Mouse (Mus musculus) embryonic fibroblast, embryonic 13.5 days (primary cell): ENCODE results near the gene Fbxo47. TPM values are rescaled to one million over a fixed set of nuclear protein-coding genes. Genes with fewer than 3 reads are reported as not detected.
A peak's percentile ranks its signal among the peaks of the same experiment; 100 is the strongest.

Experiments used
- H3K27ac ChIP-seq: 2 replicates; pipeline ENCODE4 v1.5.1; 2012; ENCODE audit warnings: low read length, control low read depth, inconsistent platforms; ENCODE audit not compliant: insufficient read depth
- H3K4me1 ChIP-seq: 2 replicates; pipeline ENCODE4 v1.6.1; 2011; ENCODE audit warnings: low read length; ENCODE audit not compliant: control insufficient read depth, insufficient read depth
- H3K4me3 ChIP-seq: 2 replicates; pipeline ENCODE4 v1.5.1; 2011; ENCODE audit warnings: mild to moderate bottlenecking, control low read depth, low read length; ENCODE audit not compliant: insufficient read depth
- CTCF ChIP-seq: IDR thresholded peaks from 2 replicates; pipeline ENCODE4 v1.5.1; 2011; ENCODE audit warnings: mild to moderate bottlenecking, control low read depth, low read length, moderate library complexity, borderline replicate concordance; ENCODE audit not compliant: insufficient read depth
- POLR2A ChIP-seq: IDR thresholded peaks from 2 replicates; pipeline ENCODE4 v1.6.1; 2011; ENCODE audit warnings: low read depth, mild to moderate bottlenecking, control low read depth, low read length, moderate library complexity
- polyA plus RNA-seq: library from polyadenylated mRNA; stranded (reverse); fragments of >200 nt; gene quantifications from 2 replicates; pipeline ENCODE4 v1.2.4, GENCODE M21; 2011; ENCODE audit warnings: low read depth; ENCODE audit not compliant: missing spikeins, insufficient read length

Fbxo47 gene
- polyA plus RNA-seq, 1 experiment, result 1.4 TPM

GRCm38 (mm10) chr11:97817379-97817778 lies 66.6 kb downstream of the Fbxo47 start:
- Histone ChIP-seq H3K4me3 (no peak overlapping the region), H3K27ac (peak overlapping the region; percentile 34), H3K4me1 (peaks cover 44% of the 10 kb centered on the region)
- TF ChIP-seq POLR2A (no peak), CTCF (no peak)

- no peak for TF ChIP-seq CTCF
- no peak for TF ChIP-seq POLR2A
- Histone ChIP-seq H3K4me3 (no peak overlapping the region), H3K27ac (peak overlapping the region; percentile 2; the same call in 1 of the 2 replicates), H3K4me1 (peaks cover 45% of the 10 kb centered on the region)
These were observed 67.0 kb downstream of the Fbxo47 start for GRCm38 (mm10) chr11:97816916-97817315.

- TF ChIP-seq POLR2A, result no peak
- TF ChIP-seq CTCF, result no peak
- Histone ChIP-seq H3K27ac (no peak overlapping the region), H3K4me1 (peaks cover 39% of the 10 kb centered on the region), H3K4me3 (no peak overlapping the region)
These were observed 67.8 kb downstream of the Fbxo47 start for GRCm38 (mm10) chr11:97816176-97816575.

GRCm38 (mm10) chr11:97815736-97816135 lies 68.2 kb downstream of the Fbxo47 start:
- Histone ChIP-seq H3K27ac (no peak overlapping the region), H3K4me3 (no peak overlapping the region), H3K4me1 (peaks cover 38% of the 10 kb centered on the region)
- no peak for TF ChIP-seq POLR2A
- TF ChIP-seq CTCF, result no peak

GRCm38 (mm10) chr11:97813746-97814515 lies 70.0 kb downstream of the Fbxo47 start:
- H3K27ac ChIP-seq, result no peak overlapping the region
- no peak overlapping the region for H3K4me3 ChIP-seq
- TF ChIP-seq POLR2A, result no peak
- no peak for TF ChIP-seq CTCF
- H3K4me1 ChIP-seq, result peaks cover 52% of the 10 kb centered on the region

- Histone ChIP-seq H3K27ac (no peak overlapping the region), H3K4me3 (no peak overlapping the region), H3K4me1 (peaks cover 55% of the 10 kb centered on the region)
- TF ChIP-seq POLR2A, result no peak
These were observed 70.9 kb downstream of the Fbxo47 start for GRCm38 (mm10) chr11:97813085-97813484.

GRCm38 (mm10) chr11:97812491-97812921 lies 71.4 kb downstream of the Fbxo47 start:
- Histone ChIP-seq H3K4me3 (no peak overlapping the region), H3K4me1 (peaks cover 55% of the 10 kb centered on the region), H3K27ac (no peak overlapping the region)
- TF ChIP-seq POLR2A (no peak), CTCF (no peak)

- H3K27ac ChIP-seq, result no peak overlapping the region
These were observed 72.2 kb downstream of the Fbxo47 start for GRCm38 (mm10) chr11:97811569-97812362.

GRCm38 (mm10) chr11:97810970-97811369 lies 73.0 kb downstream of the Fbxo47 start:
- Histone ChIP-seq H3K27ac (no peak overlapping the region), H3K4me1 (peaks cover 57% of the 10 kb centered on the region), H3K4me3 (no peak overlapping the region)
- TF ChIP-seq CTCF, result no peak
- TF ChIP-seq POLR2A, result no peak

More at GRCm38 (mm10) chr11:97811569-97812362, 72.2 kb downstream of the Fbxo47 start:
- Histone ChIP-seq H3K4me3 (no peak overlapping the region), H3K4me1 (peaks cover 55% of the 10 kb centered on the region)
- no peak for TF ChIP-seq CTCF
- TF ChIP-seq POLR2A, result no peak

- H3K27ac ChIP-seq, result no peak overlapping the region
- H3K4me3 ChIP-seq, result no peak overlapping the region
- TF ChIP-seq CTCF, result no peak
- no peak for TF ChIP-seq POLR2A
- peaks cover 59% of the 10 kb centered on the region for H3K4me1 ChIP-seq
These were observed 73.6 kb downstream of the Fbxo47 start for GRCm38 (mm10) chr11:97810356-97810755.
